Mouse (Mus musculus): Measurements from ENCODE around the gene Sprr2b. TPM values are rescaled to one million over a fixed set of nuclear protein-coding genes. Genes with fewer than 3 reads are reported as not detected.
"Not testable (repeated sequence)": the region's sequence is repeated elsewhere in the genome, so short reads cannot be mapped to it uniquely, and the experiment has no call there.

The Sprr2b gene
- total RNA-seq (2021): not detected
- long read RNA-seq, experiment 1: 0 reads
- long read RNA-seq, experiment 2: 0 reads

DNA sequence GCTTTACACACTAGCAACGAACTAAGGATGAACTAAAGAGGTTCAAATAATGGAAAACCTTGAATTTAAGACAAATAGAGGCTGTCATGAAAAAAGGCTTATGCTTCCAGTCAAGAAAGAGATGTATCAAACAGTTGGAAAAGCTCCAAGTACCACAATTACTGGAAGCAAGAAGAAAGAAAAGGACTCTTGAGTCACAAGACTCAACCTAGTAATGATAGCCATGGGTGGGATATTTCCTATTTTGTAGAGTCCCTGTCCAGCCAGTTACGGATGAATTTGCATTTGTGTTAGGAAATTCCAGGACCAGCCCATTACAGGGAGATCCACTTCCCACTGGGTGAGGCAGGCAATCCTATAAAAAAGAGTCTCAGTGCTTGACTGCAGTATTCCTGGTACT is at the start of gene Sprr2b:
Gene Sprr2b, plus strand, starts transcription at position 301 of the 400 bp plus-strand sequence.
- DNase-seq (ENCODE audit: low spot score in 2 of 2): no peak

DNA sequence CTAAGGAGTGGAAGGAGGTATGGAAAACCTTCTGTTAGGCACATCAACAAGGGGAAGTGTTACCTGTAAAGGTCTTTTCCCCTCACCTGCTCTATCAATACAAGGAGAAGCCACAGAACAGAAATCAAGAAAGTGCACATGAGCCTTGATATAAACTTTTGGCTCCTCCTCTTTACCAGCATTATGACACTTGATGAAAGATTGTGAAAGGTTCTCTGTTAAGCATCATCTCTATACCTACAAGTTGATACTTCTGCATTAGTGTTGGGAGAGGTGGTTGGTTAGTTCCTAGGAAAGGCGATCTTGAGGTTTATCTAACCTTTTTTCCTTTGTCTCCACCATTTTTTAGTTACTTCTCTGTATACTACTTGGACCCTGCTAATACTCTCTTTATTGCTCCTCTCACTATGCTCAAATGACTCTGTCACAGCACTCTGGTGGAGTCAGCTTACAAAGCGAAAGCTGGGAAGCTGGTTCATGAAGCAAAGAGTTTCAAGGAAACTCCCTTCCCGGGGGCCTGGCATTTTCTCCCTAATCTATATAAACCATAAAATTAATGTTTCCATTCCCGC is 44.9 kb upstream of the Sprr2b start:
- DNase-seq (ENCODE audit: low spot score in 2 of 2): not testable (repeated sequence)

DNA sequence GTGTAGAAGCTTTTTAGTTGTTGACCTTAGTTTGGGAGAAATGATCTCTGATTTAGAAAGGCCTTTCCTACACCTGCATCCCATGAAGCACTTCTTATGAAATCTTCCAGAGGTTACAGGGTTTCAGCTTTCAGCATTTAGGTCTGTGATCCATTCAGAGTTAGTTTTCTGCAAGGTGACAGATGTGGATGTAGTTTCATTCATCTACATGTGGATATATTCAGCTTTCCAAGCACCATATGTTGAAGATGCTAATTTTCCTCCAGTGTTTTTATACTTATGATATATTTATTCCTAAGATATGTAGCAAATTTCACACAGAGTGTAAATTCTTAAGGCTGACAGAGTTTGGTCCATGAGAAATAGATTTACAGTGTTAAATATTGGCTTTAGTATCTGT is 42.9 kb upstream of the Sprr2b start:
- not testable (repeated sequence) for DNase-seq (ENCODE audit: low spot score in 2 of 2)

DNA sequence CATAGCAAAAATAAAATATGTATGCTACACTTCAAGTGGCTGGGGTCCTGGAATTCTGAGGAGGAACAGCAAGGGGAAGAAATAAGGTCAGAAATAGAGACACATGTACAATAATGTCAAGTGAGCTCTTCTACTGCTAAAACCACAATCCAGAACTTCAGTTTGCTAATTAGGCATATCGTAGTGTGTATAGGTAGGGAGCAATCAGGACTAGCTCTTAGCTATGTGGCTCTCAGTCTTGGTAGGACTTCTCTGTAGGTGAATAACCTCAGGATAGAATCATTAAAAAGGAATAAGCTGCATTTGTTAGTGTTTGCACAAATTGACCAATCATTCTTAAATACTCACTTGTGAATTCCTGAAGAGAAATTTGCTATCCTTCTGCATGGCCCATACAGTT is 42.4 kb upstream of the Sprr2b start:
- DNase-seq (ENCODE audit: low spot score in 2 of 2): not testable (repeated sequence)

DNA sequence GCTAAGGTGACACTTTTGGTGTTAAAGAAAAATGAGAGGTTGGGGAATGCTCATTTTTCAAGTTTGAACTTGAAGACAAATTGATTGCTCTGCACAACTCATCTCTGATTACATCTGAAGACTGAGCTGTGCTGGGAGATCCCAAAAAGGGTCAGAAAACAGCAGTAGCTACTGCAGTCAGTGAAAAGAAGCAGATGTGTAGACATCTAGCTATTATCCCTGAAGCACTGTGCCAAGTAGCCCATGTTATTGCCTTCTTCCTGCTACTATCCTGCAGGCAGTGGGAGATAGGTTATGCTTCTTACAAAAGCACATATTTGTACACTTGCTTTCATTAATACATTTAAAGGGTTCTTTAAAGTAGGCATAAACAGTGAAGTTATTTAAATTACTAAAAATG is 36.8 kb upstream of the Sprr2b start:
- not testable (repeated sequence) for DNase-seq (ENCODE audit: low spot score in 2 of 2)

DNA sequence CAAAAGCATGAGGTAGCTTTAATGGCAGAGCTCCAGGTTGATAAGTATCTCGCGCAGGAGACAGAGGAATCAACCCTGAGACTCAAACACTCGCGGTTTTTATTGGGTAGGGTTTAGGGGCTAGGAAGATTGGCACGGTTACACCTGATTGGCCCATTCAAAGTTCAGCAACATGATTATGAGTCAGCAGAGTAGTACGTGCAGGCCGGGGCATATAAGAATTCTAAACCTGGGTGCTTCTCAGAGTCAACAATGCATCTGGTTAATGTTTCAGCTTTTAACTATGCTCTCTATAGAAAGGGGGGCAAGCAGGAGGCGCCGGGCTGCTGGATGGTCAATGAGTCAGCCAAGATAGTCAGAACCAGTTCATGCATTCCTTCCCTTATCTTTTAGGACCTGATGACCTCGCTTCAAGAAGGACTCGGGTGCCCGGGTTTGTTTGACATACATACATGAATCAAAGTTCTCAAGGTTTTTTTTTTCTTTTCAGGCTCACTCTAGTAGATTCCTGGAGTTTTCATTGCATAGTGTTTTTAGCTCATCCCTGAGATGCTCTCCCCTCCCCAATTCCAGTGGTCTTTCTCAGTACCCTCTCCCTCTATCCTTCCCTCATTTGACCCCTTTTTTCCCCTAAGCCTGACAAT is 35.3 kb upstream of the Sprr2b start:
- not testable (repeated sequence) for DNase-seq (ENCODE audit: low spot score in 2 of 2)

DNA sequence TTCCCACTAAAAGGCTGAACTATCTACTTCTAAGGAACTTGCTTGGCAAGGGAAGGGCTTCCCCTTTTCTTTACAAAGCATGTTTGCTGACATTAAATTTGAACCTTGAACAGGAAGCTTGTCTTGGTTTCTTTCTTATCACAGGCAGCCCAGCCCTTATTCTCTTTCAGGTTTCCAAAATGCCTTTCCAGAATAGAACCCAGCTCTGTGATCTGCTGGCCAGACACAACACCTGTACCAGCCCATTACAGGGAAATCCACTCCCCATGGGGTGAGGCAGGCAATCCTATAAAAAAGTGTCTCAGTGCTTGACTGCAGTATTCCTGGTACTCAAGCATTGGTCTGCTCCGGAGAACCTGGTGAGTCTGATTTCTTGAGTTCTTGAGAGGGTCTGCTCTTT is 31.3 kb upstream of the Sprr2b start, which contains the start of gene Sprr2a3:
Gene Sprr2a3, plus strand, starts transcription at position 317 of the 400 bp plus-strand sequence.
- not testable (repeated sequence) for DNase-seq (ENCODE audit: low spot score in 2 of 2)

DNA sequence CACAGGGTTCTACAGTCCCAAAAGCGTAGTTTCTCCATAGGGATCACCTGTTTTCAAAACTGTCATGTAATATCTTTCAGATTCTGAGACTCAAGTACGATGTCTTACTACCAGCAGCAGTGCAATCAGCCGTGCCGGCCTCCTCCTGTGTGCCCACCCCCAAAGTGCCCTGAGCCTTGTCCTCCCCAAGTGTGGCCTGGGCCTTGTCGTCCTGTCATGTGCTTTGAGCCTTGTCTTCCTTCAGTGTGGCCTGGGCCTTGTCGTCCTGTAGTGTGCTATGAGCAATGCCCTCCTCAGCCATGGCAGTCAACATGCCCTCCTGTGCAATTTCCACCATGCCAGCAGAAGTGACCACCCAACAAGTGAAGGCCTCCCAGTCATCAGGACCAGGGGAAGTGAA is 27.9 kb upstream of the Sprr2b start:
- not testable (repeated sequence) for DNase-seq (ENCODE audit: low spot score in 2 of 2)

DNA sequence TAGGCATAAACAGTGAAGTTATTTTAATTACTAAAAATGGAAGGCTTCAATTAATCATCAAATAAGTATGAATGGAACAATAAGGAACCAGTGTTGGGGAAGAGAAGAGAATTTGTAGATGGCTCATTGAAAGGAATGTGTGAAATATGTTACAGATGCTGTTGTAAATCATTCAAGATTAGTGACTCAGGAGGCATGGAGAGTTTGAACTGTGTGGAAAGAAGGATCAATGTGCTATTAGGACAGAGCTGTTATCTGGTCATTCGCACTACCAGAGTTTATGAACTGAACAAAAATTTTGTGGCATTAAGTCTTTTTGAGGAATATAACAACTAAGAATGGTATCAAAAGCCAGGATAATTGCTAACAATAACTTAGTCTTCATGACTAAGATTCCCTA is 9.0 kb upstream of the Sprr2b start:
- no peak for DNase-seq (ENCODE audit: low spot score in 2 of 2)

DNA sequence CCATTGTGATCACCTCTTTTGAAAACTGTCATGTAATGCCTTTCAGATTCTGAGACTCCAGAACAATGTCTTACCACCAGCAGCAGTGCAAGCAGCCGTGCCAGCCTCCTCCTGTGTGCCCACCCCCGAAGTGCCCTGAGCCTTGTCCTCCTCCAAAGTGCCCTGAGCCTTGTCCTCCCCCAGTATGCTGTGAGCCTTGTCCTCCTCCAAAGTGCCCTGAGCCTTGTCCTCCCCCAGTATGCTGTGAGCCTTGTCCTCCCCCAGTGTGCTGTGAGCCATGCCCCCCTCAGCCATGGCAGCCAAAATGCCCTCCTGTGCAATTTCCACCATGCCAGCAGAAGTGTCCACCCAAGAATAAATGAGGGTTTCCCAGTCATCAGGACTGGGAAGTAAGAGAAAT is 964 bp downstream of the Sprr2b start:
- DNase-seq (ENCODE audit: low spot score in 2 of 2): no peak

DNA sequence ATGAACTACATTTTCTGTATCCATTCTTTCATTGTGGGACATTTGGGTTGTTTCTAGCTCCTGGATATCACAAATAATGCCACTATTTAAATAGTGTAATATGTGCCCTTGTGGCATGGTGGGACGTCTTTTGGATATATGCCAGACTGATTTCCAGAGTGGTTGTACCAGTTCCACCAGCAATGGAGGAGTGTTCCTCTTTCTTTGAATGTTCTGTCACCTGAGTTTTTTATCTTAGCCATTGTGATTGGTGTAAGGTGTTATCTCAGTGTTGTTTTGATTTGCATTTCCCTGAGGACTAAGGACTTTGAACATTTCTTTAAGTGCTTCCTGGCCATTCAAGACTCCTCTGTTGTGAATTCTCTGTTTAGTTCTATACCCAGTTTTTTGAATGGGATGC is 19.9 kb downstream of the Sprr2b start:
- DNase-seq (ENCODE audit: low spot score in 2 of 2): no peak

DNA sequence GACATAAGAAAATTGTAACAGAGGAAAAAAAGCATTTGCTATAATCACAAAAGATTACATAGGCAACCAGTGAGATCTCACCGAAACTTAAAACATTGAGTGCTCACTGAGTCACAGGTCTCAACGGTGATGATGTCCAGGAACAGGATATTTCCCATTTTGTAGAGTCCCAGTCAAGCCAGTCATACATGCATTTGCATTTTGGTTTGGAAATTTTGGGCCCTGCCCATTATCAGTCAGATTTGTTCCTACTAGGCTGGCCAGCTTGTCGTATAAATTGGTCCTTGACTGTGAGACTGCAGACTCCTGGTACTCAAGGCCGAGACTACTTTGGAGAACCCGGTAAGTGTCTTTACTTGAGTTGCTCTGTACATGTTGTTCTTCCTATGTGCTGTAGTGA is 22.4 kb downstream of the Sprr2b start, which contains the start of gene Sprr2d:
Gene Sprr2d, plus strand, starts transcription at position 301 of the 400 bp plus-strand sequence.
- DNase-seq (ENCODE audit: low spot score in 2 of 2): no peak

DNA sequence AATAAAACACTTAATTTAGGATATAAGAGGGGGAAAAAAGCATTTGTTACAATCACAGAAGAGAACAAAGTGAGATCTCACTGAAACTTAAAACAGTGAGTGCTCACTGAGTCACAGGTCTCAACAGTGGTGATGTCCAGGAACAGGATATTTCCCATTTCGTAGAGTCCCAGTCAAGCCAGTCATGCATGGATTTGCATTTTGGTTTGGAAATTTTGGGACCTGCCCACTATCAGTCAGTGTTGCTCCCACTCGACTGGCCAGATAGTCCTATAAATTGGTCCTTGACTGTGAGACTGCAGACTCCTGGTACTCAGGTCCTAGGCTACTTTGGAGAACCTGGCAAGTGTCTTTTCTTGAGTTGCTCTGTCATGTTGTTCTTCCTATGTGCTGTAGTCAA is 35.4 kb downstream of the Sprr2b start, which contains the start of gene Sprr2e:
Gene Sprr2e, plus strand, starts transcription at position 301 of the 400 bp plus-strand sequence.
- DNase-seq (ENCODE audit: low spot score in 2 of 2): no peak

DNA sequence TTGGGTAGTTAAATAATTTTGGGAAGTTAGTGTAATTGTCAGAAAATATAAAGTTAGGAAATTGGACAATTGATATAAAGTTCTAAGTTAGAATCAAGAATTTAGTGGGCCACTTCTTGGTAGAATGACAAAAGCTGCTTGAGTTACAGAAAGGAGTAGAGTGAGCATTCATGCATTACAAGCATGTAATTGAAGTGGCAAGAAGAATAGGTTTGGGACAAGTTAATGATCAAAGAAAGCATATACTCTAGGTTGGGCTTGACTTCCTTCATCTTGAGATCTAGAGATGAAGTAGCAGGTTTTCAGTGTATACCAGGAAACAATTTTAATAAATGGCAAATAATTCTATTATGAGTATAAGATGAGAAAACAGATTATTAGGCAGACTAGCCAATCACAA is 45.2 kb downstream of the Sprr2b start:
- DNase-seq (ENCODE audit: low spot score in 2 of 2): no peak

DNA sequence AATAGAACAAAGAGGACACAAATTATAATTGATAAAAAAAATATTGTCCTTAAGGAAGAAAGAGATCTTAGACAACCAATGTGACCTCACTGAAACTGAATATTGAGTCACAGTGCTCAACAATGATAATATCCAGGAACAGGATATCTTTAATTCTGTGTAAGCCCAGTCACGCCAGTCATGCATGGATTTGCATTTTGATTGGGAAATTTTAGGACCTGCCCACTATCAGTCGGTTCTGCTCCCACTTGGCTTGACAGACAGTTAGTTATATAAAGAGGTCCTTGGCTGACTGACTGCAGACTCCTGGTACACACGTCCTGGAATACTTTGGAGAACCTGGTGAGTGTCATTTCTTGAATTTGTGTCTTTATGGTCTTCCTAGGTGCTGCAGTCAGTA is 48.5 kb downstream of the Sprr2b start, which contains the start of gene Sprr2f:
Gene Sprr2f, plus strand, starts transcription at position 301 of the 400 bp plus-strand sequence.
- DNase-seq (ENCODE audit: low spot score in 2 of 2): no peak

Other genes with a start within 250 kb of the Sprr2b start
- gene Lor, start 233.5 kb upstream of the Sprr2b start, total RNA-seq (2021): under 1 TPM in 1 of 2 experiments, not detected in 1; 0.16 TPM
- not detected for gene Prr9, start 192.7 kb upstream of the Sprr2b start, total RNA-seq (2021)
- not detected for gene Lelp1, start 173.9 kb upstream of the Sprr2b start, total RNA-seq (2021)
- not detected for gene Sprr2a1, start 100.8 kb upstream of the Sprr2b start, total RNA-seq (2021)
- gene Sprr2a2, start 100.7 kb upstream of the Sprr2b start, total RNA-seq (2021): not detected
- not detected for gene Sprr2a3, start 31.2 kb upstream of the Sprr2b start, total RNA-seq (2021)
- gene Sprr2d, start 22.5 kb downstream of the Sprr2b start, total RNA-seq (2021): not detected
- gene Sprr2e, start 35.5 kb downstream of the Sprr2b start, total RNA-seq (2021): not detected
- gene Sprr2f, start 48.6 kb downstream of the Sprr2b start, total RNA-seq (2021): not detected
- gene Sprr2h, start 69.1 kb downstream of the Sprr2b start, total RNA-seq (2021): not detected
- not detected for gene Sprr2i, start 91.4 kb downstream of the Sprr2b start, total RNA-seq (2021)
- not detected for gene Sprr2j-ps, start 101.5 kb downstream of the Sprr2b start, total RNA-seq (2021)
- 1 to 10 TPM; 4.1 to 4.8 TPM for gene Gm9774, start 112.8 kb downstream of the Sprr2b start, total RNA-seq (2021)
- gene Sprr2k, start 116.0 kb downstream of the Sprr2b start, total RNA-seq (2021): not detected
- gene Sprr1b, start 122.2 kb downstream of the Sprr2b start, total RNA-seq (2021): not detected
- gene Sprr3, start 142.1 kb downstream of the Sprr2b start, total RNA-seq (2021): not detected
- not detected for gene Sprr1a, start 169.3 kb downstream of the Sprr2b start, total RNA-seq (2021)
- not detected for gene Sprr4, start 183.9 kb downstream of the Sprr2b start, total RNA-seq (2021)
- not detected for gene 2310046K23Rik, start 217.9 kb downstream of the Sprr2b start, total RNA-seq (2021)